In genomic region chr7:130807749-130808148, GRCm38 (mm10) we compare ENCODE assay signal across 9 mouse cellular contexts. TPM values are rescaled to one million over a fixed set of nuclear protein-coding genes. Genes with fewer than 3 reads are reported as not detected.
DNase-seq lines count a peak whose midpoint lies in the region; ATAC-seq and TF ChIP-seq lines count a peak whose summit lies in the region.
"Had no signal": no experiment of that assay in that cellular context is flagged by ENCODE, and none has a peak within 500 bp of the region (broad histone marks: within the 10 kb centered on the region; RNA-seq: fewer than 3 reads in every experiment).

No protein-coding gene starts in this region.

- WGBS in kidney, embryonic 15.5 days = 83% methylated on average over 8 of the region's 8 CpGs
- WGBS in heart, embryonic 14.5 days = 39% methylated on average over 8 of the region's 8 CpGs
- 53% methylated on average over 8 of the region's 8 CpGs for WGBS in limb, embryonic 15.5 days
- WGBS in stomach, postnatal 0 days = 21% methylated on average over 8 of the region's 8 CpGs

- no peak overlapping the region for H3K4me3 ChIP-seq in kidney, embryonic 15.5 days (replicated peaks)
- no peak overlapping the region for H3K4me3 ChIP-seq in heart, embryonic 14.5 days (ENCODE audit: control insufficient read depth in 1 of 2, insufficient read depth in 1 of 2, low read depth in 1 of 2, low read length in 2 of 2)
- H3K4me3 ChIP-seq in limb, embryonic 15.5 days = no peak overlapping the region
- no peak overlapping the region for H3K4me3 ChIP-seq in stomach, postnatal 0 days (ENCODE audit: low read depth, low read length)
- H3K4me3 ChIP-seq: neural tube, embryonic 12.5 days had no signal

- no peak overlapping the region for H3K9ac ChIP-seq in kidney, embryonic 15.5 days
- no peak overlapping the region for H3K9ac ChIP-seq in heart, embryonic 14.5 days (ENCODE audit: low read length)
- H3K9ac ChIP-seq in limb, embryonic 15.5 days = no peak overlapping the region
- no peak overlapping the region for H3K9ac ChIP-seq in stomach, postnatal 0 days (ENCODE audit: low read length)
- H3K9ac ChIP-seq: neural tube, embryonic 12.5 days had no signal

- H3K4me1 ChIP-seq in kidney, embryonic 15.5 days = peaks cover 14% of the 10 kb centered on the region
- peaks cover 8 to 9% of the 10 kb centered on the region in 2 experiments for H3K4me1 ChIP-seq in heart, embryonic 14.5 days (ENCODE audit: control insufficient read depth in 2 of 2, insufficient read depth in 2 of 2, low read length in 2 of 2)
- H3K4me1 ChIP-seq in limb, embryonic 15.5 days = no peaks in the 10 kb centered on the region
- H3K4me1 ChIP-seq in stomach, postnatal 0 days (replicated peaks; ENCODE audit: control insufficient read depth, insufficient read depth) = peaks cover 4% of the 10 kb centered on the region; the same call in 1 of the 2 replicates
- H3K4me1 ChIP-seq: neural tube, embryonic 12.5 days had no signal

- no peaks in the 10 kb centered on the region for H3K36me3 ChIP-seq in kidney, embryonic 15.5 days
- H3K36me3 ChIP-seq in heart, embryonic 14.5 days (ENCODE audit: control insufficient read depth, insufficient read depth, low read length) = no peaks in the 10 kb centered on the region
- H3K36me3 ChIP-seq in limb, embryonic 15.5 days = no peaks in the 10 kb centered on the region
- H3K36me3 ChIP-seq in stomach, postnatal 0 days (ENCODE audit: control insufficient read depth, insufficient read depth, low read length) = no peaks in the 10 kb centered on the region
- H3K36me3 ChIP-seq: neural tube, embryonic 12.5 days had no signal

- ATAC-seq in kidney, embryonic 15.5 days (replicated peaks; ENCODE audit: low FRiP score) = no peak
- 0 out of 2 replicates have a peak, but pooled peaks have one; percentile 39 for ATAC-seq in heart, embryonic 14.5 days (ENCODE audit: insufficient number of reproducible peaks, insufficient read depth, low FRiP score, low read depth)
- ATAC-seq in limb, embryonic 15.5 days (ENCODE audit: insufficient number of reproducible peaks, low FRiP score, low TSS enrichment, low read depth) = 0 out of 2 replicates have a peak, but pooled peaks have one; percentile 19
- peak; percentile 90 for ATAC-seq in stomach, postnatal 0 days (ENCODE audit: low FRiP score, low TSS enrichment)

- no peak overlapping the region for H3K4me2 ChIP-seq in kidney, embryonic 15.5 days
- no peak overlapping the region for H3K4me2 ChIP-seq in heart, embryonic 14.5 days (ENCODE audit: low read length)
- no peak overlapping the region for H3K4me2 ChIP-seq in limb, embryonic 15.5 days
- H3K4me2 ChIP-seq in stomach, postnatal 0 days (replicated peaks; ENCODE audit: low read depth) = no peak overlapping the region
- H3K4me2 ChIP-seq: neural tube, embryonic 12.5 days had no signal

- DNase-seq in kidney, postnatal 10 days = peak; percentile 35
- peak; percentile 73 for DNase-seq in adrenal gland, postnatal 10 days
- peak; percentile 53 for DNase-seq in stomach, postnatal 0 days (ENCODE audit: low spot score)
- no peak for DNase-seq in liver
- DNase-seq in yolk sac, embryonic 10.5 days (ENCODE audit: low spot score) = no peak

- H3K27ac ChIP-seq in kidney, embryonic 15.5 days = no peak overlapping the region
- H3K27ac ChIP-seq in heart, embryonic 14.5 days (replicated peaks in 1 of 2; ENCODE audit: control insufficient read depth in 1 of 2, insufficient read depth in 1 of 2, low read depth in 2 of 2, low read length in 2 of 2) = no peak overlapping the region
- no peak overlapping the region for H3K27ac ChIP-seq in limb, embryonic 15.5 days
- no peak overlapping the region; the same call in 1 of the 2 replicates for H3K27ac ChIP-seq in stomach, postnatal 0 days (replicated peaks)
- H3K27ac ChIP-seq: neural tube, embryonic 12.5 days had no signal

- no peaks in the 10 kb centered on the region for H3K27me3 ChIP-seq in kidney, embryonic 15.5 days
- no peaks in the 10 kb centered on the region for H3K27me3 ChIP-seq in heart, embryonic 14.5 days (ENCODE audit: control insufficient read depth, insufficient read depth, low read length)
- H3K27me3 ChIP-seq in limb, embryonic 15.5 days = no peaks in the 10 kb centered on the region
- H3K27me3 ChIP-seq in stomach, postnatal 0 days (ENCODE audit: control insufficient read depth, insufficient read depth, low read length) = no peaks in the 10 kb centered on the region
- H3K27me3 ChIP-seq: neural tube, embryonic 12.5 days had no signal

- no peaks in the 10 kb centered on the region for H3K9me3 ChIP-seq in kidney, embryonic 15.5 days (replicated peaks)
- H3K9me3 ChIP-seq in heart, embryonic 14.5 days (ENCODE audit: control insufficient read depth, low read length) = no peaks in the 10 kb centered on the region
- H3K9me3 ChIP-seq in limb, embryonic 15.5 days = no peaks in the 10 kb centered on the region
- no peaks in the 10 kb centered on the region for H3K9me3 ChIP-seq in stomach, postnatal 0 days (ENCODE audit: control insufficient read depth, low read length)
- H3K9me3 ChIP-seq: neural tube, embryonic 12.5 days had no signal

- TF ChIP-seq EP300 in stomach, postnatal 0 days (optimal IDR thresholded peaks at IDR 0.05) = no peak

- TF ChIP-seq CTCF in stomach, postnatal 0 days (IDR thresholded peaks at IDR 0.05; ENCODE audit: low read depth) = no peak

RNA-seq across cellular contexts. Expression of gene Btbd16, which starts 33.9 kb away (rescaled TPM):
- not detected in 2 replicates for polyA plus RNA-seq in kidney, embryonic 15.5 days (2015; fragmentation: Nextera tagmentation; extraction: Ambion mirVana)
- under 1 TPM in 1 of 2 experiments, not detected in 1; 0.18 TPM for total RNA-seq in adrenal gland, postnatal 10 days (2021)
- not detected in 2 replicates for polyA plus RNA-seq in heart, embryonic 14.5 days (2014; fragmentation: Nextera tagmentation; extraction: Ambion mirVana)
- polyA plus RNA-seq in limb, embryonic 15.5 days (2015; fragmentation: Nextera tagmentation; extraction: Ambion mirVana) = 0.04 and 0.06 TPM in 2 replicates
- polyA plus RNA-seq in stomach, postnatal 0 days (2015; fragmentation: Nextera tagmentation; extraction: Ambion mirVana) = 0.05 TPM in 1 of 2 replicates, not detected in the other

RNA-seq across cellular contexts. Expression of gene Plekha1, which starts 57.8 kb away (rescaled TPM):
- 76.5 and 80.9 TPM in 2 replicates for polyA plus RNA-seq in kidney, embryonic 15.5 days (2015; fragmentation: Nextera tagmentation; extraction: Ambion mirVana)
- total RNA-seq in adrenal gland, postnatal 10 days (2021) = 10 to 100 TPM; 25.4 to 34.8 TPM
- polyA plus RNA-seq in heart, embryonic 14.5 days (2014; fragmentation: Nextera tagmentation; extraction: Ambion mirVana) = 49.9 and 55.6 TPM in 2 replicates
- polyA plus RNA-seq in limb, embryonic 15.5 days (2015; fragmentation: Nextera tagmentation; extraction: Ambion mirVana) = 51.7 and 55.0 TPM in 2 replicates
- polyA plus RNA-seq in stomach, postnatal 0 days (2015; fragmentation: Nextera tagmentation; extraction: Ambion mirVana) = 32.1 and 34.1 TPM in 2 replicates

Comparison
In these comparisons a context has a peak if more than half of its experiments do, and no peak if none do; other contexts are left out.
1. DNase-seq: peak in kidney, postnatal 10 days (single experiment), adrenal gland, postnatal 10 days (single experiment) and stomach, postnatal 0 days (single experiment); none in liver (single experiment) and yolk sac, embryonic 10.5 days (single experiment).